Mouse (Mus musculus) brain, embryonic 14.5 days (tissue): ENCODE measurements around the gene Tbc1d15. TPM values are rescaled to one million over a fixed set of nuclear protein-coding genes. Genes with fewer than 3 reads are reported as not detected.

Experiments used
- DNase-seq: peaks from one replicate; pipeline ENCODE4 v3.0.0-alpha.2; 2011; ENCODE audit warnings: low read depth
- CTCF ChIP-seq: fragments of 200-500 bp; IDR thresholded peaks from 2 replicates; pipeline ENCODE4 v1.5.1; 2012; ENCODE audit warnings: inconsistent platforms, mild to moderate bottlenecking, moderate library complexity, borderline replicate concordance; ENCODE audit not compliant: insufficient read depth, insufficient read length; ENCODE audit errors: extremely low read depth
- POLR2A ChIP-seq: fragments of 200-500 bp; IDR thresholded peaks from 2 replicates; pipeline ENCODE4 v1.6.1; 2012; ENCODE audit warnings: mild to moderate bottlenecking, inconsistent platforms, borderline replicate concordance; ENCODE audit not compliant: poor library complexity, insufficient read depth, insufficient read length, severe bottlenecking; ENCODE audit errors: extremely low read depth
- polyA plus RNA-seq: library from polyadenylated mRNA; depleted of rRNA; stranded (reverse); fragments of >200 nt; gene quantifications from 2 replicates; pipeline ENCODE4 v1.2.3, GENCODE M21; 2012; rRNA removed

Gene Tbc1d15
- 18.1 and 20.8 TPM in 2 replicates for polyA plus RNA-seq

GRCm38 (mm10) chr10:115251088-115251934 is at the start of gene Tbc1d15:
Gene Tbc1d15, minus strand, starts transcription at chr10:115251467.
- peak; percentile 33; the same call in 1 of the 2 replicates for TF ChIP-seq POLR2A
- no peak for TF ChIP-seq CTCF
- peak; percentile 99 for DNase-seq

- DNase-seq, result no peak
- TF ChIP-seq POLR2A, result no peak
- TF ChIP-seq CTCF, result no peak
Measured at GRCm38 (mm10) chr10:115298683-115299082, 47.4 kb upstream of the Tbc1d15 start.

- TF ChIP-seq POLR2A (no peak), CTCF (no peak)
- DNase-seq, result no peak
Measured at GRCm38 (mm10) chr10:115297582-115297981, 46.3 kb upstream of the Tbc1d15 start.

GRCm38 (mm10) chr10:115296401-115296935 is 45.2 kb upstream of the Tbc1d15 start:
- no peak for TF ChIP-seq CTCF
- no peak for DNase-seq

- DNase-seq, result no peak
- TF ChIP-seq CTCF (no peak), POLR2A (no peak)
Measured at GRCm38 (mm10) chr10:115295162-115295561, 43.9 kb upstream of the Tbc1d15 start.

- TF ChIP-seq CTCF, result no peak
- no peak for TF ChIP-seq POLR2A
- DNase-seq, result no peak
Measured at GRCm38 (mm10) chr10:115294715-115295114, 43.4 kb upstream of the Tbc1d15 start.

- TF ChIP-seq CTCF, result no peak
- no peak for TF ChIP-seq POLR2A
Measured at GRCm38 (mm10) chr10:115293946-115294345, 42.7 kb upstream of the Tbc1d15 start.

GRCm38 (mm10) chr10:115290671-115291070 is 39.4 kb upstream of the Tbc1d15 start:
- DNase-seq, result no peak
- TF ChIP-seq CTCF, result no peak
- TF ChIP-seq POLR2A, result no peak

More at GRCm38 (mm10) chr10:115293946-115294345, 42.7 kb upstream of the Tbc1d15 start:
- DNase-seq, result no peak

GRCm38 (mm10) chr10:115288856-115289255 is 37.6 kb upstream of the Tbc1d15 start:
- TF ChIP-seq POLR2A (no peak), CTCF (no peak)

GRCm38 (mm10) chr10:115284170-115284569 is 32.9 kb upstream of the Tbc1d15 start:
- no peak for DNase-seq
- no peak for TF ChIP-seq POLR2A
- TF ChIP-seq CTCF, result no peak

More at GRCm38 (mm10) chr10:115288856-115289255, 37.6 kb upstream of the Tbc1d15 start:
- no peak for DNase-seq

- no peak for DNase-seq
- TF ChIP-seq CTCF, result no peak
- TF ChIP-seq POLR2A, result no peak
Measured at GRCm38 (mm10) chr10:115281381-115281780, 30.1 kb upstream of the Tbc1d15 start.

GRCm38 (mm10) chr10:115271649-115272048 is 20.4 kb upstream of the Tbc1d15 start:
- no peak for DNase-seq
- TF ChIP-seq CTCF (no peak), POLR2A (no peak)

GRCm38 (mm10) chr10:115270612-115271390 is 19.5 kb upstream of the Tbc1d15 start:
- no peak for DNase-seq
- no peak for TF ChIP-seq POLR2A
- no peak for TF ChIP-seq CTCF
